Mouse (Mus musculus) forebrain, embryonic 10.5 days (tissue): Measurements from ENCODE around the gene Ly6g6f. TPM values are rescaled to one million over a fixed set of nuclear protein-coding genes. Genes with fewer than 3 reads are reported as not detected.

ENCODE experiments used
- DNase-seq: peaks from one replicate; pipeline ENCODE4 v3.0.0-alpha.2; 2017; ENCODE audit warnings: low spot score; ENCODE audit errors: extremely low spot score
- H3K27ac ChIP-seq: fragments of 300-500 bp; sonication (generic); 2 replicates; pipeline ENCODE4 v1.5.1; 2016; ENCODE audit warnings: mild to moderate bottlenecking
- H3K27me3 ChIP-seq: fragments of 300-500 bp; sonication (generic); 2 replicates; pipeline ENCODE4 v1.6.1; 2016; ENCODE audit warnings: mild to moderate bottlenecking; ENCODE audit not compliant: poor library complexity, severe bottlenecking
- H3K36me3 ChIP-seq: fragments of 300-500 bp; sonication (generic); replicated peaks from 2 replicates; pipeline ENCODE4 v1.6.1; 2016; ENCODE audit warnings: mild to moderate bottlenecking, moderate library complexity
- H3K4me1 ChIP-seq: fragments of 300-500 bp; sonication (generic); 2 replicates; pipeline ENCODE4 v1.6.1; 2016
- H3K4me3 ChIP-seq: fragments of 300-500 bp; sonication (generic); 2 replicates; pipeline ENCODE4 v1.5.1; 2016; ENCODE audit warnings: mild to moderate bottlenecking, moderate library complexity
- H3K9me3 ChIP-seq: fragments of 300-500 bp; sonication (generic); 2 replicates; pipeline ENCODE4 v1.6.1; 2016; ENCODE audit warnings: mild to moderate bottlenecking, moderate library complexity
- WGBS: fragments of 180-500 bp; shearing (Covaris S2); methylation state at CpG from one replicate; pipeline ENCODE4 v1.1.7; 2016; 5-methylcytosine and 5-hydroxymethylcytosine counted together
- polyA plus RNA-seq: library from polyadenylated mRNA; unstranded; fragments of >200 nt; fragmentation: Nextera tagmentation; extraction: Ambion mirVana; gene quantifications from 2 replicates; pipeline ENCODE4 v1.2.1, GENCODE M21; 2016

The Ly6g6f gene
- polyA plus RNA-seq, 1 experiment from 2014 or later, result 0.69 TPM

DNA sequence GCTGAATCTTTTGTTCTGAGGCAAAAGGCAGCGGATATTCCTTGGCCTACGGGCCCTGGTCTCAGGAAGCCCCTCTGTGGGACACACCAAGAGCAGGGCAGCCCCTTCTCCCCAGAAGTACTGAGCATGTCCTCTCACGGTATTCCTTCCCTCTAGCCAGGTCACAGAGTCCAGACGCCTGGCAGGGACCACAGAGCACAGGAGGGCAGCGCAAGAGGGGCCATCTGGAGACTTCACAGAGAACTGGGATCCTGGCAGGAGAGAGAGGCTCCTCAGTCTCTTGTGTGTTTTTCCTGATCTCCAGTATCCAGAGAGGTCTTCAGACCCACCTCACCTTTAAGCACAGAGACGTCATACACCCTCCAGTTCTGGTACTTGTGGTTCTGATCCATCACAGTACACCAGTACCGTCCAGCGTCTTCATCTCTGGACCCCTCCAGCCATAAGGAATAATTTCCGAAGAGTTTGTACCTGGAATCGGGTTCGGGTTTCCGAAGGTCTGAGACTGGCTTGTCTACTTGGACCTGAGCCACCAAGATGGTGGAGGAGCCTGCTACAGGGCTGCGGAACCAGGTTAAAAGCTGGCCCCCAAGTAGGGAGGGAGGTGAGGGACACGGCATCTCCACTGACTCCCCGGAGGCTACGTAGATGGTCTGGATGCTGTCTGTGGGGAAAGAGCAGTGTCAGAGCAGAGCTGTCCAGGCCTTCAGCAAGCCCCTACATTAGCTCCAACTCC, 2.4 kb downstream of the Ly6g6f start:
- Histone ChIP-seq H3K27me3 (peaks cover 25% of the 10 kb centered on the region), H3K9me3 (no peaks in the 10 kb centered on the region), H3K4me3 (no peak overlapping the region), H3K27ac (no peak overlapping the region), H3K4me1 (peaks cover 8% of the 10 kb centered on the region), H3K36me3 (no peaks in the 10 kb centered on the region)
- no peak for DNase-seq
- WGBS, result 86% methylated on average over 16 of the region's 16 CpGs

DNA sequence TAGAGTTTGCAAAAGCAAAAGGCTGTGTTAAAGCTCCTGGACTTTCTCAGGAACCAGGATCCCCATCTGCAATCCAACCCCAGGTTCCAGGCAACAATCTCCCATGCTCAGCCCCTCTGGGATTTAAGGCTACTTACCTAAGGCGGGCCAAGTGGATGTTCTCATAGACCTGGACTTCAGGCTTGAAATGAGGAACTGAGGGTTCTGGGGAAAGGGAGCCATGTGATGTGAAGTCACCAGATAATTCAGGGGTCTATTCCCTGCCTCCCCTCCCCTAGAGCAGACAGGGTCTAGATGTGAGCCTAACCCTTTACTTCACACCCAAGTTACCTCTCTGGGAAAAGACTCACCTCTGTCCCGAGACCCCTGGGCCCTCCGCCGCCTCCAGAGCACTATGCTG, 4.7 kb downstream of the Ly6g6f start:
- no peak overlapping the region for H3K27ac ChIP-seq
- H3K4me3 ChIP-seq, result no peak overlapping the region; the same call in 1 of the 2 replicates
- H3K9me3 ChIP-seq, result no peaks in the 10 kb centered on the region
- H3K36me3 ChIP-seq, result no peaks in the 10 kb centered on the region
- H3K4me1 ChIP-seq, result peaks cover 30% of the 10 kb centered on the region
- DNase-seq, result no peak
- H3K27me3 ChIP-seq, result peaks cover 37% of the 10 kb centered on the region
- 85% methylated on average over 4 of the region's 4 CpGs for WGBS

DNA sequence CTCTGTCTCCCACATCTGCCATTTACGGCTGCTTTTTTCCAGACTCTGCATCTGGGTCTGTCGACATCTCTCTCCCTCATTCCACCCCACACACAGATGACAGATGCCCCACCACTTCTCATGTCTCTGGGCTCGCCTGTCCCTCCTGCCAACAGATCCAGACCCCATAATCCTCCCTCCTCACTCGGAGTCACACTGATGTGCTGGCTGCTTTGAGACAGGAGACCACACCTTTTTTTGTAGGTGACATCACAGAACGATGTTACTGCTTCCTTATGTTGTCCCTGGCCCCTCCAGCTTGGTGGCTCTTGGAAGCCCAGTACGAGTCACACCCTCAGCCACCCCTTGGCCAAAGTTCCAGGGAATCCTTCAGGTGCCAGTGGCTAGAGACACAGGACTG, 5.2 kb downstream of the Ly6g6f start:
- H3K36me3 ChIP-seq, result no peaks in the 10 kb centered on the region
- no peak overlapping the region for H3K27ac ChIP-seq
- WGBS, result 68% methylated on average over 6 of the region's 6 CpGs
- no peak overlapping the region for H3K4me3 ChIP-seq
- H3K27me3 ChIP-seq, result peaks cover 37% of the 10 kb centered on the region
- DNase-seq, result no peak
- no peaks in the 10 kb centered on the region for H3K9me3 ChIP-seq
- H3K4me1 ChIP-seq, result peaks cover 30% of the 10 kb centered on the region

DNA sequence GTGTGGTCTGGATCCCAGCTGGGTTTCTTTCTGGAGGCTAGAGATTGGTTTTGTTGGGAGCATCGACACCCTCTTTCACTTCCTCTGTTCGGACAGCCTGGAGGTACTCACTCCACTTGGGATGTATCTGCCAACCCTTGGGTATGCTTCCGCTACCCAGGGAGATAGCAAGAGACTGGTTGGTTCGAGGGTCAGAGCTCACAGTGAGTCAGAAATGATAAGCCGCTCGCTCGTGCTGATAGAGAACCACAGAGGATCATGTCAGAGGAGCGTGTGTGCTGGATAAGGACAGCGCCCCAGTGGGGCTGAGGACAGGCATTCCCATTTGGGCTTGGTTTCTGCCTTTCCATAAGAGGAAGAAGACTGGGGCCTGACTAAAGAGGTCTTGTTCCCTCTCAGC, 5.6 kb downstream of the Ly6g6f start:
- Histone ChIP-seq H3K36me3 (no peaks in the 10 kb centered on the region), H3K27ac (no peak overlapping the region), H3K27me3 (peaks cover 37% of the 10 kb centered on the region), H3K9me3 (no peaks in the 10 kb centered on the region), H3K4me1 (peaks cover 30% of the 10 kb centered on the region), H3K4me3 (no peak overlapping the region)
- 80% methylated on average over 9 of the region's 9 CpGs for WGBS
- DNase-seq, result no peak

DNA sequence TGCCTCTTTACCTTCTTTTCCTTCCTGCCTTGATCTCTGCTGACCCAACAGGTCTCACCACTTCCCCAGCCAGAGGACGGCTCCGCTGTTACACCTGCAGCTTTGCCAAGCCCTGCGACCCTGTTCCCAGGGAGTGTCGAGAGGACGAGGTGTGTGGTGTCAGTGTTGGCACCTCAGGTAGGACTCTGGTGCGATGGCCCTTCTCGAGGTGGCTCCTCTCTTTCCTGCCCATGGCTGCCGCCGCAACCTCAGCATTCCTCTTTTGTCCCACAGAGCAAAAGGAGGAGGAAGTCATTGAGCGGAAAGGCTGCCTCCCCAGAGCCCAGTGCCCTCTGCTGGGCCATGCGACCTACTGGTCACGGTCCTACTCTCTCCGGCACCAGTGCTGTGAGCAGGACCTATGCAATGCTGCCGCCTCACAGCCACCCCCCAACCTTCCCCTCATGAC, 7.6 kb downstream of the Ly6g6f start, which contains the start of gene Ly6g6d:
Gene Ly6g6d (minus strand): TSS at position 280 of the 448 bp plus-strand sequence.
- Histone ChIP-seq H3K27ac (peak within 1 kb of the TSS; percentile 81), H3K4me1 (peaks cover 33% of the 10 kb centered on the region), H3K36me3 (no peaks in the 10 kb centered on the region), H3K9me3 (no peaks in the 10 kb centered on the region), H3K27me3 (peaks cover 37% of the 10 kb centered on the region), H3K4me3 (peak within 1 kb of the TSS; percentile 42)
- 10% methylated on average over 14 of the region's 14 CpGs for WGBS
- DNase-seq, result peak; percentile 38

DNA sequence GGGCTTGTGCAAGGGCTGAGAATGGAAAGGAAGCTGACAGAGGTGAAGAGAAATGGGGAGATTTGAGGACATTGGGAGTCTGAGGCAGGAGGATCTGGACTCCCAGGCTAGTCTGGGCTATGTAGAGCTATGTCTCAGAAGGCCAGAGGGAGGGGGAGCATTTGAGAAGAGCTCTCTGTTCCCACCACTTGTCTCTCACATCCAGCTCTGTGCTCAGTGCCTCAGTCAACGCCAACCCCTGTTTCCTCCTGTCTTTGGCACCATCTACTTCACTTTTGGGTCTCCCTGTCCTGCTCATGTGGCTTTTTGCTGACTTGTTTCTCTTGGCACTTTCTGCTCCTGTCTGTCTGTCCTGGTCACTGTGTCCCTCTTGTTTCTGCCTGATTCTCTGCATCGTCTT, 8.1 kb downstream of the Ly6g6f start:
- Histone ChIP-seq H3K4me1 (peaks cover 33% of the 10 kb centered on the region), H3K36me3 (no peaks in the 10 kb centered on the region), H3K27ac (peak overlapping the region; percentile 81), H3K4me3 (peak overlapping the region; percentile 42), H3K9me3 (no peaks in the 10 kb centered on the region), H3K27me3 (peaks cover 37% of the 10 kb centered on the region)
- WGBS, result 51% methylated on average over 2 of the region's 2 CpGs
- no peak for DNase-seq

DNA sequence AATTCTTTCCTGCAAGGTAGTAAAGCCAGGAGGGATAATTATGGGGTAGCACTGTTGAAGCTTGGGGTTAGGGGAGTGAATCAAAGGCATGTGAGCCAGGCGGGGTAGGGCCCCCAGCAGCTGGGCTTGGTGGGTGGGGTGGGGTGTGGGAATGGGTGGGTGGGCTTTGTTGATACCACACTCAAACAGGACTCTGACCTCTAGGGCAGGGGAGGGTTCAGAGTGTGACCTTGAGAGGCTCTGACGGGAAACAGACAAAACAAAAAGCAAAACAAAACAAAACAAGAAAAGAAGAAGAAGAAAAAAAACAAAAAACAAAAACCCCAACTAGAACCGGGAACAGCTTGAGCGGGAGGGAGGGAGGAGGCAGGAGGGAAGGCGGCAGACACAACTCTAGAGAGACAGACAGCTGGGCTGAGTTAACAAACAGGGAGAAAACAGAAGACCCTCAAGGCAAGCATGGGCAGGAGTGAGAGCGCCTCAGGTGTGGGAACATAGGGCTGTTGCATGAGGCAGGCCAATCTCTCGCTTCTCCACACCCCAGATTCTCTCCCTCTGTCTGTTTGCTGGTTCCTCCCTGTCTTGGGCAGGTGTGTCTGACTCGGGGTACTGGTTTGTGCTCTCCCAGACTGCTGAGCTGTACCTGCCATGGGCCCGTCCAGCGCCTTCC, 8.8 kb downstream of the Ly6g6f start, which contains the start of gene Ly6g6e:
Gene Ly6g6e (plus strand): TSS at position 396 of the 670 bp plus-strand sequence.
- H3K9me3 ChIP-seq, result no peaks in the 10 kb centered on the region
- peaks cover 33% of the 10 kb centered on the region for H3K4me1 ChIP-seq
- H3K4me3 ChIP-seq, result peak within 1 kb of the TSS; percentile 42
- DNase-seq, result no peak
- peak within 1 kb of the TSS; percentile 81 for H3K27ac ChIP-seq
- peaks cover 37% of the 10 kb centered on the region for H3K27me3 ChIP-seq
- WGBS, result 21% methylated on average over 10 of the region's 10 CpGs
- no peaks in the 10 kb centered on the region for H3K36me3 ChIP-seq

DNA sequence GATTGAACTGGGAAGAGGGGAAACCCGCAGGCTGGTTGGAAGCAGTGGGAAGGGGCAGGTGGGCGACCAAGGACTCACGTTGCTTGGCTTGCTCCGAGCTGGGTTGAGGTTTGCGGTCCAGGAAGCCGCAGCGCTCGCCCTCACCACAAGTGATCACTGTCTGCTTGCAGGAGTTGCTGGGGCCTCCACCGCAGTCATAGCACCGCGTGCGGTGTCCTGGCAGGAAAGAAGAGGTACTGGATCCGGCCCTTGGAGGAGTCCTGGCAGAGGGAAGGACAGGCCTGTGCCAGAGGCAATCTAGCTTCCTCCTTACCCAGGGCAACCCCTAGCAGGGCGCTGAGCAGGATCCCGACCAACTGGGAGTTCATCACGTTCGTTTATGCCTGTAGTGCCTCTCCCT, 11.3 kb downstream of the Ly6g6f start:
- 57% methylated on average over 17 of the region's 17 CpGs for WGBS
- Histone ChIP-seq H3K4me3 (no peak overlapping the region), H3K9me3 (no peaks in the 10 kb centered on the region), H3K27me3 (peaks cover 30% of the 10 kb centered on the region), H3K36me3 (no peaks in the 10 kb centered on the region), H3K27ac (0 out of 2 replicates have a peak overlapping the region, but pooled peaks have one; percentile 9), H3K4me1 (peaks cover 28% of the 10 kb centered on the region)
- no peak for DNase-seq

DNA sequence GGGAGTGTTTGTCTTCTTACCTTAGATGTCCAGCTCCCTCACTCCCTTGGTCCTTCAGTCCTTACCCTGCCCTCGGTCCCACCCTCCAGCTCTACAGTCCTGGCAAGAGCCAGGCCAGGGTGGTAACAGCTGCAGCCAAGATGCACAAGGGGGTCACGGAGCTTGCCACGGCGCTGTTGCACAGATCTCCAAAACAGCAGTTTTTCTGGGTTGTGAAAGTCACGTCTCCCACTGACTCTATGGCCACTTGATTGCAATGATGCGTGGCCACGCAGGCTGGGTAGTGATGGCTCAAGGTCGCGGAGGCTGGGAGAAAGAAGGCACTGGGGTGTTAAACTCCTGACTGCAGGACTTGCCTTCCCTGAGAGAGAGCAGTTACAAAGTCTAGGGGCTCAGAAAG, 14.0 kb downstream of the Ly6g6f start:
- peaks cover 9% of the 10 kb centered on the region for H3K4me1 ChIP-seq
- DNase-seq, result no peak
- no peak overlapping the region for H3K4me3 ChIP-seq
- H3K27ac ChIP-seq, result no peak overlapping the region
- 89% methylated on average over 9 of the region's 9 CpGs for WGBS
- no peaks in the 10 kb centered on the region for H3K36me3 ChIP-seq
- peaks cover 33% of the 10 kb centered on the region for H3K27me3 ChIP-seq
- no peaks in the 10 kb centered on the region for H3K9me3 ChIP-seq

DNA sequence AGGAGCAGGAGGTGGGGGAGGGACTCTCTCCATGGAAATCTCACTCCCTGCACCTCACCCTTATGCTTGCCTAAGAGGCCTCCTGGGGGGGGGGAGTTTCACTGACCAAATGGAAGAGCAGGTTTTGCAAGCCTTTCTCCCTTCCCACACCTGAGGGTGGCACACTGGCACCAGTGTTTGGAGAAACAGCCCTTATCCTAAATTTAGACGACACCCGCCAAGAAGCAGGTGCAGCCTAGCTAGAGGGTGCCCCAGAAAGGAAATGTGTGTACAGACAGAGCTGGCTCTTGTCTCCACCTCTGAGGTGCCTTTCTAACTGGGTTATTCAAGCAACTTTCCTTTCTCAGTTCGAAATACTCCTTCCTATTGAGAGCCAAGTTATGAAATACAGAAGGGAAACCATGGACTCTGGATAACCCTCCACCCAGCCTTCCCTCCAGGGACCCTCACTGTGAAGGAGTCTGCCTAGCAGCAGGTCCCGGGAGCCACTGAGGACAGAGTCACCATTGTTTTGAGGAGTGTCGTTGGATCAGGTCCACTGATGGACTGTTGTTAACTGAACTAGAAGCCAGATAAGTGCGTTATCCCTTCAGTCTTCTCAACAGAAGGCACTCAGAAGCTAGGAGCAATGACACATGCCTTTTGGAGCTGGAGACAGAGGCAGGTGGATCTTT, 14.7 kb downstream of the Ly6g6f start:
- Histone ChIP-seq H3K36me3 (no peaks in the 10 kb centered on the region), H3K9me3 (no peaks in the 10 kb centered on the region), H3K4me1 (peaks cover 8% of the 10 kb centered on the region), H3K4me3 (no peak overlapping the region; the same call in 1 of the 2 replicates), H3K27ac (no peak overlapping the region), H3K27me3 (peaks cover 41% of the 10 kb centered on the region)
- 65% methylated on average over 6 of the region's 6 CpGs for WGBS
- DNase-seq, result no peak

DNA sequence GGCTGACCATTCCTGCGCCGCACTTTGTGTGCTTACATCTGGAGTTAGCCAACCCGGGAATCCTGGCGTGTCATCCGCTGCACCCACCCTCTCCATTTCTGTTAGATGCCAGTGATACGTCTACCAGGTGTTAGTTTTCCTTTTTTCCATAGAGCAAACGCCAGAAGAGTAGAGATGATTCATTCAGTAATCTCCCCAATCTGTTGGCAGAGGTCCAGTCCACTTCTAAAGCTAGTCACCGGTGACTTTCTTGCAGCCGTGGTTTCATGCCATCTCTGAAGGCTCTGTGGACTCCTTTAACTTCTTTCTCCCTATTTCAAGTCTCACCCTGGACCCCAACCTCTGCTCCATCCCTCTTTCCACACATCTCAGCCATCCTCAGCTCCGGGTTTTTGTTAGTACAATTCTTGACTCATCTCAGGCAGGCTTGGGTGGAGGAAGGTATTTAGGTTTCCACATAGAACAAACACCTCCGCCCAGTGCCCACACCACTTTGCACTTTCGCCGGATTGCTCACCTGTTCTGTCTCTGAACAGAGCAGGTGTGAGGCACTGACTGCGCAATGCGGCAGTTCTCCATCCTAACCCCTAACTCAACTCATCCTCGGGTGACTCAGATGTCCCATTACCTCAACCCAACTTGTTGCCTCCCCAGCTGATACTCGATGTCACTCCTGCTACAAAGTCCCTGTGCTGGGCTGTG, 17.0 kb downstream of the Ly6g6f start:
- 89% methylated on average over 17 of the region's 17 CpGs for whole genome bisulfite sequencing
- peaks cover 64% of the 10 kb centered on the region for H3K27me3 ChIP-seq

DNA sequence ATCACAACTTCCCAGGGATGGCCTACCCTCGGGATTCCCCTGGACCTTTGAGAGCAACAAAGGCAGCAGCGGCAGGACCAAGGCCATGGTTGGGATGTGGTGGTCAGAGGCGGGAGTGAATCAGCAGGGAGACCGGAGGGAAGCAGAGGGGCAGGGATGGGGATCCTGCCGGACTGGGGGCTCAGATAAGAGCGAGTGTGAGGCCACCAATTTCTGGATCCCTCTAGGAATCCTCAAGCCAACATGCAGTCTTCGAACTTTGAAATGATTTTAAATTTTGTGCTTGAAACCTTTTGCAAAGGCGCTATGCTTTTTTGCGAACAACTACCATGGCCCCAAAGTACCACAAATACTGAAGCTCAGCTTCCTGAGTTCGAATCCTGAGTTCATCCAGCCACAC, 19.3 kb downstream of the Ly6g6f start, which contains the start of gene Mpig6b:
Gene Mpig6b (minus strand): TSS at position 101 of the 400 bp plus-strand sequence.
- DNase-seq, result no peak
- H3K27me3 ChIP-seq, result peaks cover 80% of the 10 kb centered on the region
- H3K4me1 ChIP-seq, result peaks cover 31% of the 10 kb centered on the region
- no peaks in the 10 kb centered on the region for H3K9me3 ChIP-seq
- peak within 1 kb of the TSS; percentile 77 for H3K27ac ChIP-seq
- peaks cover 24% of the 10 kb centered on the region for H3K36me3 ChIP-seq
- 44% methylated on average over 10 of the region's 10 CpGs for WGBS
- H3K4me3 ChIP-seq, result peak within 1 kb of the TSS; percentile 50

More for the DNA sequence above, 17.0 kb downstream of the Ly6g6f start:
- no peak for DNase-seq
- Histone ChIP-seq H3K27ac (0 out of 2 replicates have a peak overlapping the region, but pooled peaks have one; percentile 6), H3K9me3 (no peaks in the 10 kb centered on the region), H3K4me1 (peaks cover 24% of the 10 kb centered on the region), H3K36me3 (peaks cover 2% of the 10 kb centered on the region), H3K4me3 (no peak overlapping the region)
